Mouse (Mus musculus) lung, embryonic 15.5 days (tissue): ENCODE results near the gene Oas1f. TPM values are rescaled to one million over a fixed set of nuclear protein-coding genes. Genes with fewer than 3 reads are reported as not detected.
"Not testable (repeated sequence)": the region's sequence is repeated elsewhere in the genome, so short reads cannot be mapped to it uniquely, and the experiment has no call there.

Source experiments
- ATAC-seq: fragments of 200-750 bp; cut with Nextera tagmentation; 2 replicates; pipeline ENCODE4 v1.8.0; 2017; ENCODE audit warnings: moderate number of reproducible peaks, borderline replicate concordance; ENCODE audit not compliant: low FRiP score, low TSS enrichment; ENCODE audit errors: extremely low read depth
- H3K27ac ChIP-seq: fragments of 300-500 bp; sonication (generic); 2 replicates; pipeline ENCODE4 v1.5.1; 2015; ENCODE audit warnings: moderate library complexity, mild to moderate bottlenecking, inconsistent platforms
- H3K27me3 ChIP-seq: fragments of 300-500 bp; sonication (generic); 2 replicates; pipeline ENCODE4 v1.6.1; 2015; ENCODE audit warnings: inconsistent platforms
- H3K36me3 ChIP-seq: fragments of 300-500 bp; sonication (generic); 2 replicates; pipeline ENCODE4 v1.6.1; 2015; ENCODE audit warnings: inconsistent platforms
- H3K4me1 ChIP-seq: fragments of 300-500 bp; sonication (generic); 2 replicates; pipeline ENCODE4 v1.6.1; 2015; ENCODE audit warnings: inconsistent platforms
- H3K4me2 ChIP-seq: fragments of 300-500 bp; sonication (generic); 2 replicates; pipeline ENCODE4 v1.6.1; 2015; ENCODE audit warnings: inconsistent platforms, mild to moderate bottlenecking, moderate library complexity
- H3K4me3 ChIP-seq: fragments of 300-500 bp; sonication (generic); 2 replicates; pipeline ENCODE4 v1.5.1; 2015; ENCODE audit warnings: mild to moderate bottlenecking, inconsistent platforms
- H3K9ac ChIP-seq: fragments of 300-500 bp; sonication (generic); 2 replicates; pipeline ENCODE4 v1.6.1; 2015; ENCODE audit warnings: inconsistent platforms
- H3K9me3 ChIP-seq: fragments of 300-500 bp; sonication (generic); 2 replicates; pipeline ENCODE4 v1.6.1; 2016; ENCODE audit warnings: inconsistent platforms
- WGBS: fragments of 180-500 bp; shearing (Covaris S2); methylation state at CpG from one replicate; pipeline ENCODE4 v1.1.7; 2015; 5-methylcytosine and 5-hydroxymethylcytosine counted together
- polyA plus RNA-seq: library from polyadenylated mRNA; unstranded; fragments of >200 nt; fragmentation: Nextera tagmentation; extraction: Ambion mirVana; gene quantifications from 2 replicates; pipeline ENCODE4 v1.2.1, GENCODE M21; 2015

Gene Oas1f
- polyA plus RNA-seq, 1 experiment from 2014 or later: not detected

DNA sequence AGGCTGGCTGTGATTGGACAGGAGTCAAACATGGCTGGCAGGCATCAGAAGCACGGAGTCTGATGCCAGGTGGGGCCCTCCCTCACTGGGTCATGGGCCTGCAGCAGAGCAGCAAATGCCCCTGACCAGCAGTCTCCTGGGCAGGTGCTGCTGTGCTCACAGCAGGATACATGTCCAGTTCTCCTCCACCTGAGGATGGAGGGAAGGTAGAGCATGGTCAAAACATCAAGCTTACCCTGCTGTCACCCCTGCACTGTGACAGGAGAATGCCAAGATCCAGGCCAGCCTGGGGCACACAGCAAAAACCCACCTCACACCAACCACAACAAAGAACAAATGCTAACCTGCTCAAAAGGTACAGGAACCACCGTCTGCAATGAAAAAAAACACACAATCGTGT is 29.7 kb downstream of the Oas1f start:
- not testable (repeated sequence) for H3K27me3 ChIP-seq, H3K9me3 ChIP-seq, H3K4me2 ChIP-seq, H3K36me3 ChIP-seq, H3K9ac ChIP-seq, H3K4me3 ChIP-seq, H3K4me1 ChIP-seq, H3K27ac ChIP-seq, ATAC-seq
- WGBS: 50% methylated on average over 2 of the region's 3 CpGs

DNA sequence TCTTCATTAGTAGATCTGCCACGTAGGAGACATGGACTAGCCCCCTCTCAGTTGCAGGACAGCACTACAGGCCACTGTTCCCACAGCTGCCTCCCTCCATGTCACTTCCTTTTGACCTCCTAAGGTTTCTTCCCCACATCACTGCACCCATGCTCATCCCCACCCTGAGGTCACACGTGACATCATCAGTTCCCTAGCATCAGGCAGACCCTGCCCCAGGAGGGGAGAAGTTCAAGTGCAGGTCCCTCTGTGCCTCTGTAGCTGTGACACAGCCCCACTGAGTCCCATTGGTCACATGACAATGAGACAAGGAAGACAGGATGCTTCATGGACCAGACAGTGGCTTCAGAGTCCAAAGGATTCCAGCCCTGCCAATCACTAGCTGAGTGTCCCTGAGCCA is 30.2 kb downstream of the Oas1f start:
- WGBS: 73% methylated on average over 2 of the region's 2 CpGs
- not testable (repeated sequence) for H3K9me3 ChIP-seq, H3K9ac ChIP-seq, H3K27ac ChIP-seq, H3K4me1 ChIP-seq, H3K36me3 ChIP-seq, ATAC-seq, H3K4me3 ChIP-seq, H3K27me3 ChIP-seq, H3K4me2 ChIP-seq

DNA sequence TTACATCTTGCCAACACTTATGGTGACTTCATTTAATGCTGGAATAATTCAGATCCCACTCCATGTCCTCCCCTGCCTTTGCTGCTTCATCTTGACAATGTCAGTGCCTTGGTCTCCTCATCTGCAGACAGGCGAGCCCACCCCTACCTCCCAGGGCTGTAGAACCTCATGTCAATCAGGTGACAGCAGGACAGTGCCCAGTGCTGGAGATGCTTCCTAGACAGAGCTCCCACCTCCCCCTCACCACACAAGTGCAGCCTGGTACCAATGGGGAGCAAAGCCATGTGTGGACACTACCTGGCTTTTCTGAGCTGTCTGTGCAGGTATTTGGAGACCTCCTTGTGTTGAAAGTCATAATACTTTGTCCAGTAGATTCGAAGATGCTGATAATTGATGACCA is 31.6 kb downstream of the Oas1f start:
- H3K9ac ChIP-seq, H3K9me3 ChIP-seq, H3K27me3 ChIP-seq, H3K36me3 ChIP-seq, H3K4me1 ChIP-seq, H3K4me3 ChIP-seq, H3K4me2 ChIP-seq, ATAC-seq, H3K27ac ChIP-seq: not testable (repeated sequence)
- WGBS: 44% methylated on average over 2 of the region's 2 CpGs

DNA sequence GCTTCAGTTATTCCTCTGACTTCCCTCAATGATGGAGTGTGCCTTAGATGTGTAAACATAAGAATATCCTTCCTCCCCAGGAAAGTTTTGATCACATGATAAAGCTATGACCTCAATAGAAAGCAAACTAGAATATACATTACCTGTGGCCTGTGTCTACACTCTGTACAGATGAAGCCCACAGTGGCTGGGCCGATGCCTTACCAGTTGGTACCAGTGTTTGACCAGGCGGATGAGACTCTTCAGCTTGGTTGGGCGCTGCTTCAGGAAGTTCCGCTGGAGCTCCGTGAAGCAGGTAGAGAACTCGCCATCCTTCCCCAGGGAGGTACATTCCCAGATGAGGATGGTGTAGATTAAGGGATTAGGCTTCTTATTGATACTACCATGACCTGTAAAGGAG is 34.5 kb downstream of the Oas1f start:
- ATAC-seq, H3K4me3 ChIP-seq: not testable (repeated sequence)
- 87% methylated on average over 6 of the region's 6 CpGs for WGBS

DNA sequence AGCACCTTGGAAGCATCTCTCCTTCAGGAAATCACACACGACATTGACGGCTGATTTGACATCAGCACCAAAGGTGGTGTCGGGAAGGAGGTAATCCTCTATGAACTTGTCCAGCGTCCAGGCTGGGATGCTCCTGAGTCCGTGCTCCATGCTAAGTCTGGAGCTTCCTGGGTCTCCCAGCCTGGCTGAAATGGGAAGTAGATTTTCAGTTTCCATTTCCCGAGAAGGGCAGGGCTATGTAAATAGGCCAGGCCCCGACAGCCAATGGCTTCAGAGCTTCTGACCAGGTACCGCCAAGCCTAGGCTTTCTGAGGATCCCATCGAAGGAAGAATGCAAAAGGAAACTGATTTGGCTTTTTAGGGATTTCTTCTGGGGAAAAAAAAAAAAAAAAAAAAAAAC is 40.2 kb downstream of the Oas1f start, which contains the start of gene Oas1g:
Gene Oas1g (minus strand): TSS at position 201 of the 400 bp plus-strand sequence.
- H3K4me3 ChIP-seq, H3K27me3 ChIP-seq, H3K4me2 ChIP-seq, H3K36me3 ChIP-seq, H3K27ac ChIP-seq, ATAC-seq, H3K9me3 ChIP-seq, H3K9ac ChIP-seq, H3K4me1 ChIP-seq: not testable (repeated sequence)
- 11% methylated on average over 6 of the region's 9 CpGs for WGBS

More for the DNA sequence above, 34.5 kb downstream of the Oas1f start:
- not testable (repeated sequence) for H3K36me3 ChIP-seq, H3K9me3 ChIP-seq, H3K9ac ChIP-seq, H3K4me2 ChIP-seq, H3K27ac ChIP-seq, H3K27me3 ChIP-seq, H3K4me1 ChIP-seq

DNA sequence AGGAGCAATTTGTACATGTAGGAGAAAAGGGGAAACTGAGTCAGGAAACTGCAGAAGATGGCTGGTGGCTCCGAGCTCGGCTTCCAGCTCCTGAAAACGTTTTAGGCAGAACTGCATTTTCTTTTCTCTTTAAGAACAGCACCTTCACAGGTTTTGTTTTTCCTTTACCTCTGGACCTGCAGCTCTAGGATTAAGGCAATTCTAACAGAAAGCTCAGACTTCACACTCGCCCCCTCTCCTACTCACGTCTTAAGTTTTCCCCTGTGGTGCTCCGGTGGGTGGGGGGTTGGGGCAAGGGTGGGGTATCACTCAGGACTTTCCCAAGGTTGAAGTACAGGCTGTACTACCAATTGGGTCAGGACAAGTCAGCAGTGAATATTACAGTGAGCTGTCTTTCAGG is 40.7 kb downstream of the Oas1f start:
- Histone ChIP-seq H3K4me3 (no peak overlapping the region), H3K9me3 (no peaks in the 10 kb centered on the region), H3K27ac (no peak overlapping the region), H3K27me3 (no peaks in the 10 kb centered on the region), H3K36me3 (no peaks in the 10 kb centered on the region), H3K9ac (no peak overlapping the region), H3K4me2 (no peak overlapping the region), H3K4me1 (no peaks in the 10 kb centered on the region)
- no peak for ATAC-seq
- WGBS: 46% methylated on average over 6 of the region's 6 CpGs

DNA sequence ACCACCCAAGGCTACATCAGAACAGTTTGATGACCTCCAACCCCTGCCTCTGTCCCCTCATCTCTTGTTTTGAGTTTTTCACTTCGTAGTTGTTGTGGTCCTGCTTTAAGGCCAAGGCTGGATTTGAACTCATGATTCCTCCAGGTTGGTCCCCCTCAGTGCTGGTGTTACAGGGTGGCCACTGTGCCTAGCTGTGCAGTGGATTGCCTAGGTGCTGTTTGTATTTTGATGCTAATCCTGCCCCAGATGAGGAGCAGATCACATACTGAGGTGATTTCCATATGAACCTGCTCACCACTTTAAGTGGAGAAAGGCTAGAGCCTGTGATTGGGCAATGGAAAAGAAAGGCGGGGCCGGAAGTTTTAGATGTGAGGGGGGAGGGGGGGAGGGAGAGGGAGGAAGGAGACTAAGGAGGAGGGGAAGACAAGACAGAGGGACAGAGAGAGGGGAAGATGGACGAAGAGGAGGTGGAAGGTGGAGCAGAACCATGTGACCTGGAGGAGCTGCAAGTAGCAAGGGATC is 41.2 kb downstream of the Oas1f start:
- H3K27me3 ChIP-seq, H3K27ac ChIP-seq, H3K4me1 ChIP-seq, H3K4me2 ChIP-seq, H3K36me3 ChIP-seq, H3K9me3 ChIP-seq, ATAC-seq, H3K4me3 ChIP-seq, H3K9ac ChIP-seq: not testable (repeated sequence)
- 28% methylated on average over 4 of the region's 4 CpGs for WGBS

DNA sequence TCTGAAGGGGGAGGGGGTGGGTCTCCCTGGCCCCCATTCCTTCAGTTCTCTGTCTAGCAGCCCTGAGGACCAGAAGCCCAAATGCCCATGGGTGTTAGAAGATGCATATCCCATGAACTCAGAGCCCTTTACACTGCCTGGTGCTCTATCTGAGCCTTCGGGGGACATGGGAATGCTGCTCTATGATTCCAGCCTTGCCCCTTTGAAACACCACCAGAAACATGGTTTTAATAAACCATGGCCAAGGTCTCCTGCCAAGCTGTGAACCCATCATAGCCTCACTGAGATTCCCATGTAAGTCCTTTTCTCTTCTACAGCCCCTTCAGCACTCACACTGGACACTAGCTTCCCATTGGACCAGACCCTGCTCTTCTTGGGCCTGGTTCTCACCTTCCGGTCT is 42.9 kb downstream of the Oas1f start:
- 65% methylated on average over 2 of the region's 2 CpGs for WGBS
- no peak for ATAC-seq
- no peak overlapping the region for H3K4me2 ChIP-seq

DNA sequence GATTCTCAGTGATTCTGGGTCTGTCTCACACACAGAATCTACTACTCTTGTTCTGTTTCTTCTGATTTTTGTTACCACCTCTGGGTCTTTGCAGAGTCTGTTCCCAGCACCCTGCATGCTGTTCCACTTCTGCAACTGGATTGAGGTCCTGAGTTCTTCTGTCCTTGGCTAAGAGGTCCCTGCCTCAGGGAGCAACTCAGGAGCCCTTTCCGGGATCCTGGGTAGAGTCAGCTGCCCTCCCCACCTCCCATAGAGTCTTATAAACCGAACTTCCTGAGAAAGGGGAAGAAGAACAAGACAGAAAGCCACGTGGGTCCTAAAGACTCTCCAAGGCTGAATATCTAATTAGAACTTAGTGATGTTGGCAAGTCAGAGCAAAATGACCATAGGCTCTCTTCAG is 43.8 kb downstream of the Oas1f start:
- 49% methylated on average over 3 of the region's 3 CpGs for WGBS
- H3K4me1 ChIP-seq: no peaks in the 10 kb centered on the region
- H3K4me2 ChIP-seq: no peak overlapping the region
- H3K27me3 ChIP-seq: no peaks in the 10 kb centered on the region
- no peak overlapping the region for H3K9ac ChIP-seq
- no peak overlapping the region for H3K27ac ChIP-seq
- no peak for ATAC-seq
- no peaks in the 10 kb centered on the region for H3K9me3 ChIP-seq
- H3K36me3 ChIP-seq: no peaks in the 10 kb centered on the region
- H3K4me3 ChIP-seq: no peak overlapping the region

More for the DNA sequence above, 42.9 kb downstream of the Oas1f start:
- Histone ChIP-seq H3K36me3 (no peaks in the 10 kb centered on the region), H3K9me3 (no peaks in the 10 kb centered on the region), H3K4me1 (no peaks in the 10 kb centered on the region), H3K27me3 (no peaks in the 10 kb centered on the region), H3K4me3 (no peak overlapping the region), H3K27ac (no peak overlapping the region), H3K9ac (no peak overlapping the region)

DNA sequence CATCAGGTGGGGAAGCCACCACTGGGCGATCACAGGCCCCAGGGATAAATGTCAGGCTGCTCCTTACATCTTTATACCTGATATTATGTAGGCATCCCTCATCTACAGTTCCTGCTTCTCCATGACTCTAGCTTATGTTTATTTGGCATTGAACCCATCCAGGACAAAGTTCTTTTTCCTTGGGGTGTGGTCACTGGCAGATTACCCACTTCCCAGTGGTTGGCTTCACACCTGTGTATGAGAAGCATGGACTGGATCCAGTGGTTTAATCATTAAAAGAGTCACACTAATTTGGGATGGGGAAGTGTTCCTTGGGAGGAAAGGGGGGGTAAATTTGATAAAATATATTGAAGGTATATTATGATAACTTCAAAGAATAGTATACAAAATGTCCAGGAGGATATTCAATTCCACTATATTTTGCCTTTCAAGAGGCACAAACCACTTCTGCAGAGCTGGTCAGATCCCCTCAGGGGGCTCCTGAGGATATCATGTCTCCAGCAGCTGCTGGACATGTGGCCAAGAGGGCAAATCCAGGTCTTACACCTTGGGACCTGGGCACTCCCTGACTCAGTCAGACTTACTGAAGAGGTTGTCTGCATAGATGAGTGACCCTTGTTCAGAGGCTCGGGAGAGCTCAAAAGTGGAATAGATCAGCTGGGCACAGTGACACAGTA is 44.5 kb downstream of the Oas1f start:
- not testable (repeated sequence) for H3K27ac ChIP-seq, H3K36me3 ChIP-seq, H3K4me2 ChIP-seq, H3K4me1 ChIP-seq, H3K9ac ChIP-seq, ATAC-seq, H3K9me3 ChIP-seq, H3K4me3 ChIP-seq, H3K27me3 ChIP-seq
- WGBS: 69% methylated on average over 2 of the region's 2 CpGs

DNA sequence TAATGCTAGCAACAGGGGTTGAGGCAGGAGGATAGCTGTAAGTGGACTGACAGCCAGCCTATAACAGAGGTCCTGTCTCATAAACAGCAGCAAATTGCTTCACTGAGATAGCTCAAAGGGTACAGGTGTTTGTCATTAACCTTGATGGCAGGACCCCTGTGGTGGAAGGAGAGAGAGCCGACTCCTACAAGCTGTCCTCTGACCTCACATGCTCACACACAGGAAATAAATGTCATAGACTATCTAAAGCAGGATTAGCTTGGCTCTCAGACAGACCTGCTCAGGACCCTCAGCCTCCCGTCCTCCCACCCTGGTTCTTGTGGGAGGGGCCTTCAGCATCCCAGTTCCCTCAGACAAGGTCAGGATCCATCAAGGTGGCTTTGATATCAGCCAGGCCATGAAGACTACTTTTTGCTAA is 45.1 kb downstream of the Oas1f start:
- Histone ChIP-seq H3K9me3 (no peaks in the 10 kb centered on the region), H3K9ac (no peak overlapping the region), H3K27ac (no peak overlapping the region), H3K27me3 (no peaks in the 10 kb centered on the region), H3K4me3 (no peak overlapping the region), H3K4me1 (no peaks in the 10 kb centered on the region), H3K36me3 (no peaks in the 10 kb centered on the region), H3K4me2 (no peak overlapping the region)
- 39% methylated on average over 2 of the region's 2 CpGs for WGBS
- no peak for ATAC-seq

DNA sequence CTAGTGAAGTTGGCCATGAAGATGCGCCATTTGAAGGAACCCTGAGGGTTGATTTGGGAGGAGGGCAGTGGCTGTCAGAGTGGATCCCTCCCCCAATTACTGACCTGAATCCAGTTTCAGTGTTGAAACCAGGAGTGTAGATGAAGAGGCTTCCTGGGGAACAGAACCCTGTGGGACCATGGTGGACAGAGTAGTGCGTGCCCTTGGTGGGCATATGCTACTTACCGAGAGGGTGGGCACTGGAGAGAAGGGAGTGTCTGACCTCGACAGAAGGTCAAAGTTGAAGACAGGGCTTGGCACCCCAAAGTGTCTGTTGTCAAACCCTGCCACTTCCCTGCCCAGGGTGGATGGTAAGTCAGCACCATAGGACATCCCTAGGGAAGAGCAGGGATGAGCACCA is 46.7 kb downstream of the Oas1f start:
- H3K9me3 ChIP-seq: not testable (repeated sequence)

DNA sequence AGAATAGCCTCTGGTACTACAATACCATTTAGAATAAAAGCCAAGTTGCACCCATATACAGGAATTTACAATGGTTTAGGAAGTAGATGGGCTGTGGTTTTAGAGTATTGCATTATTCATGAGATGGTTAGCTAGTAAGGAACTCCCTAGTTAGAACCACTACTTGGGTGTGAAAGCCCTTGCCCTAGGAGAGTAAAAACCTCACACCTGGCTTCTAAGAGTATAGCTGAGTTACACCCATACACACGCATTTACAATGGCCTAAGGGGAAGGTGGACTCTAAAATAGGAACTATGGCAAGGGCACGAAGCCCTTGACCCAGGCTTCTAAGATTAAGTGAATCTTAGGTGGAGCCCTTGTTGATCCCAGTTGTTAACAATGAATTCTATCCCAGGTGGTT is 47.5 kb downstream of the Oas1f start:
- not testable (repeated sequence) for H3K36me3 ChIP-seq, H3K4me3 ChIP-seq, H3K4me1 ChIP-seq, H3K27me3 ChIP-seq, ATAC-seq, H3K4me2 ChIP-seq, H3K27ac ChIP-seq, H3K9me3 ChIP-seq, H3K9ac ChIP-seq
- WGBS: 70% methylated on average over 2 of the region's 2 CpGs

More for the DNA sequence above, 46.7 kb downstream of the Oas1f start:
- H3K36me3 ChIP-seq, ATAC-seq, H3K27me3 ChIP-seq, H3K4me1 ChIP-seq, H3K4me2 ChIP-seq, H3K9ac ChIP-seq, H3K27ac ChIP-seq, H3K4me3 ChIP-seq: not testable (repeated sequence)
- WGBS: 86% methylated on average over 4 of the region's 4 CpGs
